Comparison of ENCODE assay signal across 8 mouse cellular contexts in genomic region chr17:36083266-36083869, GRCm38 (mm10). TPM values are rescaled to one million over a fixed set of nuclear protein-coding genes. Genes with fewer than 3 reads are reported as not detected.
A peak's percentile ranks its signal among the peaks of the same experiment; 100 is the strongest.
DNase-seq lines count a peak whose midpoint lies in the region; ATAC-seq and TF ChIP-seq lines count a peak whose summit lies in the region.

No protein-coding gene starts in this region.

- 2% methylated on average over 46 of the region's 46 CpGs for WGBS in spleen, adult 2 months
- under 1% methylated on average over 46 of the region's 46 CpGs for WGBS in heart, embryonic 12.5 days
- under 1% methylated on average over 46 of the region's 46 CpGs for WGBS in kidney, embryonic 16.5 days

- H3K4me2 ChIP-seq in heart, embryonic 12.5 days: peak overlapping the region; percentile 94
- peak overlapping the region; percentile 83 for H3K4me2 ChIP-seq in kidney, embryonic 16.5 days (replicated peaks; ENCODE audit: low read depth, low read length)

- TF ChIP-seq POLR2A in spleen, adult 2 months (IDR thresholded peaks at IDR 0.05; ENCODE audit: low read depth, low read length): no peak

- peak overlapping the region; percentile 80 for H3K4me3 ChIP-seq in spleen, adult 2 months (ENCODE audit: extremely low read depth, insufficient read depth, insufficient read length)
- H3K4me3 ChIP-seq in brown adipose tissue, adult 24 weeks (ENCODE audit: insufficient read depth, low read depth, low read length): peak overlapping the region; percentile 87
- H3K4me3 ChIP-seq in heart, embryonic 12.5 days: peak overlapping the region; percentile 56
- peak overlapping the region; percentile 53 for H3K4me3 ChIP-seq in kidney, embryonic 16.5 days (ENCODE audit: low read length)

- H3K36me3 ChIP-seq in spleen, adult 2 months (ENCODE audit: control insufficient read depth, insufficient read depth, low read length): no peaks in the 10 kb centered on the region
- H3K36me3 ChIP-seq in heart, embryonic 12.5 days: no peaks in the 10 kb centered on the region
- no peaks in the 10 kb centered on the region for H3K36me3 ChIP-seq in kidney, embryonic 16.5 days (ENCODE audit: insufficient read depth, low read length)
- no peaks in the 10 kb centered on the region for H3K36me3 ChIP-seq in splenic B cell, adult 2 months (ENCODE audit: control insufficient read depth, insufficient read depth, low read length, poor library complexity, severe bottlenecking)

- H3K9ac ChIP-seq in heart, embryonic 12.5 days: peak overlapping the region; percentile 19; the same call in 1 of the 2 replicates
- H3K9ac ChIP-seq in kidney, embryonic 16.5 days (replicated peaks; ENCODE audit: low read length): peak overlapping the region; percentile 56

- ATAC-seq in heart, embryonic 12.5 days (ENCODE audit: insufficient number of reproducible peaks, low FRiP score): peak; percentile 48; the same call in 1 of the 2 replicates
- peak; percentile 85 for ATAC-seq in kidney, embryonic 16.5 days (ENCODE audit: low FRiP score, low TSS enrichment)

- H3K4me1 ChIP-seq in spleen, adult 2 months (ENCODE audit: control insufficient read depth, insufficient read depth, insufficient read length): peaks cover 2% of the 10 kb centered on the region; the same call in 1 of the 2 replicates
- H3K4me1 ChIP-seq in brown adipose tissue, adult 24 weeks (ENCODE audit: control insufficient read depth, insufficient read depth, insufficient read length, low read length): no peaks in the 10 kb centered on the region; the same call in 1 of the 2 replicates
- peaks cover 10% of the 10 kb centered on the region; the same call in 1 of the 2 replicates for H3K4me1 ChIP-seq in heart, embryonic 12.5 days (replicated peaks)
- peaks cover 11% of the 10 kb centered on the region for H3K4me1 ChIP-seq in kidney, embryonic 16.5 days (ENCODE audit: insufficient read depth, low read length)

- H3K27me3 ChIP-seq in spleen, adult 2 months (ENCODE audit: control insufficient read depth, insufficient read depth, low read length): peaks cover 4% of the 10 kb centered on the region
- H3K27me3 ChIP-seq in heart, embryonic 12.5 days (replicated peaks): peaks cover 54% of the 10 kb centered on the region
- H3K27me3 ChIP-seq in kidney, embryonic 16.5 days (ENCODE audit: insufficient read depth, low read length): peaks cover 31% of the 10 kb centered on the region
- H3K27me3 ChIP-seq in splenic B cell, adult 2 months (ENCODE audit: control insufficient read depth, insufficient read depth, low read length, poor library complexity, severe bottlenecking): peaks cover 3% of the 10 kb centered on the region; the same call in 1 of the 2 replicates

- no peaks in the 10 kb centered on the region for H3K9me3 ChIP-seq in heart, embryonic 12.5 days (replicated peaks)
- H3K9me3 ChIP-seq in kidney, embryonic 16.5 days (ENCODE audit: low read length): no peaks in the 10 kb centered on the region

- no peak overlapping the region for H3K27ac ChIP-seq in spleen, adult 2 months (ENCODE audit: insufficient read depth, low read length)
- H3K27ac ChIP-seq in brown adipose tissue, adult 24 weeks (replicated peaks; ENCODE audit: low read depth, low read length): no peak overlapping the region
- H3K27ac ChIP-seq in heart, embryonic 12.5 days (ENCODE audit: poor library complexity, severe bottlenecking): no peak overlapping the region
- H3K27ac ChIP-seq in kidney, embryonic 16.5 days (ENCODE audit: low read length): no peak overlapping the region

- DNase-seq in spleen, adult 2 months (ENCODE audit: low read depth in 1 of 2, low spot score in 2 of 2): peak in 1 of 2 experiments; percentile 14
- no peak for DNase-seq in spleen, postnatal 14 days (ENCODE audit: low spot score in 2 of 2)
- DNase-seq in lung, postnatal 36 days: peak; percentile 40
- DNase-seq in splenic B cell, adult 2 months (ENCODE audit: low read depth, low spot score): peak; percentile 55
- DNase-seq in cerebellum, adult 11-12 months: no peak

- no peak for TF ChIP-seq CTCF in spleen, adult 2 months (IDR thresholded peaks at IDR 0.05; ENCODE audit: extremely low read depth, insufficient read depth, insufficient read length, insufficient replicate concordance)

RNA-seq across cellular contexts. Expression of gene Gm11127, which starts 25.2 kb away (rescaled TPM):
- polyA plus RNA-seq in spleen, adult 2 months (2012; rRNA removed): 0.08 and 0.19 TPM in 2 replicates
- not detected in 2 replicates for polyA plus RNA-seq in brown adipose tissue, adult 24 weeks (2012; ENCODE audit: insufficient read depth, insufficient read length, missing spikeins)
- polyA plus RNA-seq in heart, embryonic 12.5 days (2016; fragmentation: Nextera tagmentation; extraction: Ambion mirVana): not detected in 2 replicates
- polyA plus RNA-seq in kidney, embryonic 16.5 days (2015; fragmentation: Nextera tagmentation; extraction: Ambion mirVana): not detected in 2 replicates

RNA-seq across cellular contexts. Expression of gene Gm19684, which starts 38.1 kb away (rescaled TPM):
- polyA plus RNA-seq in spleen, adult 2 months (2012; rRNA removed): 0.43 and 0.44 TPM in 2 replicates
- not detected in 2 replicates for polyA plus RNA-seq in brown adipose tissue, adult 24 weeks (2012; ENCODE audit: insufficient read depth, insufficient read length, missing spikeins)
- not detected in 2 replicates for polyA plus RNA-seq in heart, embryonic 12.5 days (2016; fragmentation: Nextera tagmentation; extraction: Ambion mirVana)
- polyA plus RNA-seq in kidney, embryonic 16.5 days (2015; fragmentation: Nextera tagmentation; extraction: Ambion mirVana): not detected in 2 replicates

RNA-seq across cellular contexts. Expression of gene Gm6034, which starts 40.6 kb away (rescaled TPM):
- 0.08 and 0.22 TPM in 2 replicates for polyA plus RNA-seq in spleen, adult 2 months (2012; rRNA removed)
- not detected in 2 replicates for polyA plus RNA-seq in brown adipose tissue, adult 24 weeks (2012; ENCODE audit: insufficient read depth, insufficient read length, missing spikeins)
- not detected in 2 replicates for polyA plus RNA-seq in heart, embryonic 12.5 days (2016; fragmentation: Nextera tagmentation; extraction: Ambion mirVana)
- 0.10 TPM in 1 of 2 replicates, not detected in the other for polyA plus RNA-seq in kidney, embryonic 16.5 days (2015; fragmentation: Nextera tagmentation; extraction: Ambion mirVana)

RNA-seq across cellular contexts. Expression of gene H2-T22, which starts 40.8 kb away (rescaled TPM):
- 60.3 and 61.9 TPM in 2 replicates for polyA plus RNA-seq in spleen, adult 2 months (2012; rRNA removed)
- 57.5 and 83.0 TPM in 2 replicates for polyA plus RNA-seq in brown adipose tissue, adult 24 weeks (2012; ENCODE audit: insufficient read depth, insufficient read length, missing spikeins)
- 4.7 and 6.1 TPM in 2 replicates for polyA plus RNA-seq in heart, embryonic 12.5 days (2016; fragmentation: Nextera tagmentation; extraction: Ambion mirVana)
- polyA plus RNA-seq in kidney, embryonic 16.5 days (2015; fragmentation: Nextera tagmentation; extraction: Ambion mirVana): 13.9 and 16.0 TPM in 2 replicates

RNA-seq across cellular contexts. Expression of gene Gm7030, which starts 45.9 kb away (rescaled TPM):
- not detected in 2 replicates for polyA plus RNA-seq in spleen, adult 2 months (2012; rRNA removed)
- polyA plus RNA-seq in brown adipose tissue, adult 24 weeks (2012; ENCODE audit: insufficient read depth, insufficient read length, missing spikeins): not detected in 2 replicates
- polyA plus RNA-seq in heart, embryonic 12.5 days (2016; fragmentation: Nextera tagmentation; extraction: Ambion mirVana): not detected in 2 replicates
- not detected in 2 replicates for polyA plus RNA-seq in kidney, embryonic 16.5 days (2015; fragmentation: Nextera tagmentation; extraction: Ambion mirVana)

Comparison
In these comparisons a context has a peak if more than half of its experiments do, and no peak if none do; other contexts are left out.
1. DNase-seq: peak in lung, postnatal 36 days (single experiment) and splenic B cell, adult 2 months (single experiment); none in spleen, postnatal 14 days (0 of 2) and cerebellum, adult 11-12 months (single experiment).
2. Peak in every context shown above with its lines, with median percentiles within 50 percentile points of each other: H3K4me3 ChIP-seq.